Mouse (Mus musculus) kidney, adult 2 months (tissue): ENCODE results near the gene Faf1.

Experiments
- CTCF ChIP-seq: fragments of 200-500 bp; conservative IDR thresholded peaks from 2 replicates; pipeline ENCODE4 v1.5.1; 2011; ENCODE audit warnings: low read depth, mild to moderate bottlenecking, control low read depth, low read length, moderate library complexity, mixed read lengths; ENCODE audit not compliant: insufficient read depth, insufficient read length
- POLR2A ChIP-seq: fragments of 200-500 bp; IDR thresholded peaks from one replicate; pipeline ENCODE4 v1.6.1; 2011; ENCODE audit warnings: low read depth, low read length, control low read depth

DNA sequence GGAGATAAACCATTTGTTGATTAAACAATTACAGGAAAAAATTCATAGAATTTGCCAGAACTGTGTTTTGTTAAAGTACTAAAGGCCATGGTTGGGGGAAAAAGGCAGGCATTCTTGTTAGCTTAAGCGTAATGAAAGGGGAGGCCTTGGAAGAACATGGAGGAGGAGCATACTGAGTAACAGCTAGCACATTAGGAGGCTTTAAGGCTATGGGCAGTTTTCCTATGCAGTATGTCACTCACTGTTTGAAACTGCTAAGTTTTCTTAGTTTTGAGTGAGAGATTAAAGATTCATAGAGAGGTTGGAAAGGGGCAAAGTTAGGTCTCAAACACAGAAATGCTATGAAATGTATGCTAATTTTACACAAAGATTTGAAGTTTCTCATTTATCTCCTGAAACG, 2.3 kb upstream of the Faf1 start:
- TF ChIP-seq POLR2A (no peak), CTCF (no peak)
